Mouse (Mus musculus) kidney, adult 8-10 months (tissue): ENCODE results near the gene Elmo3.

Experiments
- DNase-seq, 2 experiments: peaks; one replicate each; pipeline ENCODE4 v3.0.0; 2022

Elmo3 gene

GRCm38 (mm10) chr8:105330325-105330724, 24.9 kb downstream of the Elmo3 start:
- no peak for DNase-seq

DNA sequence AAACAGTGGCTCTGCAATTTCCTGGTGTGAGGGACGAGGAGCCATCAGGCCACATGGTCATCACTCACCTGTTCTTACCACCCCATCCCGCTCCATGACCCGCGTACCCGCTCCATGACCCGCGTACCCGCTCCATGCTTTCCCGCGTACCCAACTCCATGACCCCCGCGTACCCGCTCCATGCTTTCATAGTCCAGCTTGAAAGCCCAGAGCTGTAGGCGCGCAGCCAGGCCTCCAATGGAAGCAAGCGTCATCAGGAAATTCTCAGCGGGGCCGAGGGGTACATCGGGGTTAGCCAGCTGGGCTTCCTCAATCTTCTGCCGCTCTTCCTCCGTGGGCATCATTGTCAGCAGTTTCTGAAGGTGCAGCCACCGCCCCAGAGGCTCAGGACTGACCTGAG, 26.1 kb downstream of the Elmo3 start:
- DNase-seq = no peak

DNA sequence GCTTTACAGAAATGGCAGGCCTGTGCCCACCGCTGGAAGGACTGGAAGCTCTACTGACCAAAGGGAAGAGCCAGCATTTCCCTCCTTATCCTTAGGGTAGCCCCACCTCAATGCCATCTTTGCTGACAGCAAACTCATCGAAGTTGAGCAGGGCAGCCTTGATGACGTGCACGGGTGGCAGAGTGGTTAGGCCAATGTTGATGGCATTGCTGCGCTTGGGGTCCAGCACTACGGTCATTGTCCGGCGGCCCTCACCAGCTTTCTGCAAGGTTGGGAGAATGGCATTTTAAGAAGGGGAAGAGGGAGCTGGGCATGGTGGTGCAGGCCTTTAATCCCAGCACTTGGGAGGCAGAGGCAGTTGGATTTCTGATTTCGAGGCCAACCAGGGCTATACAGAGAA, 26.5 kb downstream of the Elmo3 start:
- DNase-seq = no peak

GRCm38 (mm10) chr8:105332523-105332922, 27.1 kb downstream of the Elmo3 start:
- DNase-seq = no peak

DNA sequence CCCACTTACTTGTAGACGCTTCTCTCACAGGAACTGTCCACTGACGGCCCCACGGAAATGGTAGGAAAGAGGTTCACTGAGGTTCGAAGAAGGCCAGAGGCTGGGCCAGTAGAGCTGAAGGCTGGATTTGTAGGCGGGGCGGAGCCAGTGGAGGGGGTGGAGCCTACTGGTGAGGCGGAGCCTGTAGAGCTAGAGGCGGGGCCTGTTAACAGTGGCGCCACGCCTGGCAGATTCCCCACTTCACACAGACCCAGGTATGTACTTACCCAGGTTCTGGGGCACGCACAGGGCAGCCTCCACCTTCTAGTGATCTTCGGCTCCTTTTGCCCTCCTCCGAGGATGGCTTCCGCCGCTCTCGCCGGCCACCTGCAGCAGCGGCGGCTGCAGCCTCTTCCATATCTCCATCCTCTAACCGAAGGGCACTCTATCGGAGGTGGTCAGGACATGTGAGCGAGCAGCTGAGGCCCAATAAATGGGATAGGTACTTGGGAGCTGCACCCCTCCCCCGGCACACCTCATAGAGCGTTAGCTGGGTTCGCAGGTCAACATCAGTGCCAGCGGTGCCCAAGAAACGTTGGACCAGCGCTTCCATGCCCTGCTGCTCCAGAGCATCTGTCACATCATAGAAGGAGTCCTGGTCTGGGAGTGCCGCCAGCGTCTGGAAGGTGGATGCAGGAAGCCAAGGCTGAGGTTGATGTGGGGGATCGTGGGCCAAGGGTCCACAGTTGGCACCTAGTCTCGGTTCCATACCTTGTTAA, 31.2 kb downstream of the Elmo3 start:
- no peak for DNase-seq

DNA sequence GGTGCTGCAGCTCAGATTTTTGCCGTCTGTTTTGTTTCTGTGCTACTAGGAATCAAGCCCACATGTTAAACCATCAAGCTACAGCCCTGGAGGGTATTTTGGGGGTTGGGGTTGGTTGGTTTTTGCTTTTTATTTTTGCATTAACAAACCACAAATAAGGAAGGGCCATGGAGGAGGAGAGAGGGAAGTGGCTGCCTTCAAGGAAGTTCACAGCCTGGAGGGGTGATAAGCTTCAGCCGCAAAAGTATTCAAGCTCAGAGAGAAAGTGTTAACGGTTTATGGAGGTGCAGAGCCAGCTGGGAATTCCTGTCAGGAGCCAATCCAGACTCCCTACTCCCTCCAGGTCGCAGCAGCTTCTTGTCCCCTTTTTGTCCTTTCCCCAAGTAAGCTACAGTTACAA, 33.6 kb downstream of the Elmo3 start:
- DNase-seq = no peak

DNA sequence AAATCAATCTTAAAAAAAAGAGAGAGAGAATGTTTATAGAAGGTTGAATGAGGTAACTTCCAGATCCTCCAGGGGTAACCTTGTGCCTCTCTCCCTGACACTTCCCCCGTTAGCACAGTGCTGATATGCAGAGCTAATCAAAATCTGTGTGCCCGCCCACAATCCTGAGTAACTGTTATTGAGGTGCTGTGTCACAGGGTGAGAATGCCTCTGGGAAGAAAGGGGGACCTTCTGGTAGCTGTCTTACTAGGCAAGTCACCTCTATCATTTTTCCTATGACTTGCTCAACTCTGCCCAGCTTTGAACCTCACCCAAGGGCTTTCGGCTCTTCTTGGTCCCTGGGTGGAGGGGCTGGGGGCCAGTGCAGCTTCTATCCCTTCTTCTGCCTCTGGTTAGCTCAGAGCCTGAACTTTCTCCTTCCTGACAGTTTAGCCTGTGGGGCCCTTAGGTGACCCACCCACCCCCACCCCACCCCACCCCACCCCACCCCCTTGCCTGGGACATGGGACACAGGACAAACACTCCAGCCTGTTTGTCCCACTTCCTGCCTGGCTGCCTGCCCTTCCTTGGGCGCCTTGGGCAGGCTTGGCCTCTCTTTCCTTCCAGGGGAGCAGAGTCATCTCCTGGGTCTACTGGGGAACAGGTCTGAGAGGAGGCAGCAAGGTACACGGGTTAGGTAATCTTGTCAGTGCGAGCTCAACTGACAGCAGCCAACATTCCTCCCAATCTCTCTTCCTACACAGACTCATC, 34.7 kb downstream of the Elmo3 start:
- no peak for DNase-seq

- no peak for DNase-seq
These were observed 36.0 kb downstream of the Elmo3 start for GRCm38 (mm10) chr8:105341399-105341798.

- no peak for DNase-seq
These were observed 37.4 kb downstream of the Elmo3 start for GRCm38 (mm10) chr8:105342768-105343167.

- no peak for DNase-seq
These were observed 38.6 kb downstream of the Elmo3 start for GRCm38 (mm10) chr8:105343791-105344574.

DNA sequence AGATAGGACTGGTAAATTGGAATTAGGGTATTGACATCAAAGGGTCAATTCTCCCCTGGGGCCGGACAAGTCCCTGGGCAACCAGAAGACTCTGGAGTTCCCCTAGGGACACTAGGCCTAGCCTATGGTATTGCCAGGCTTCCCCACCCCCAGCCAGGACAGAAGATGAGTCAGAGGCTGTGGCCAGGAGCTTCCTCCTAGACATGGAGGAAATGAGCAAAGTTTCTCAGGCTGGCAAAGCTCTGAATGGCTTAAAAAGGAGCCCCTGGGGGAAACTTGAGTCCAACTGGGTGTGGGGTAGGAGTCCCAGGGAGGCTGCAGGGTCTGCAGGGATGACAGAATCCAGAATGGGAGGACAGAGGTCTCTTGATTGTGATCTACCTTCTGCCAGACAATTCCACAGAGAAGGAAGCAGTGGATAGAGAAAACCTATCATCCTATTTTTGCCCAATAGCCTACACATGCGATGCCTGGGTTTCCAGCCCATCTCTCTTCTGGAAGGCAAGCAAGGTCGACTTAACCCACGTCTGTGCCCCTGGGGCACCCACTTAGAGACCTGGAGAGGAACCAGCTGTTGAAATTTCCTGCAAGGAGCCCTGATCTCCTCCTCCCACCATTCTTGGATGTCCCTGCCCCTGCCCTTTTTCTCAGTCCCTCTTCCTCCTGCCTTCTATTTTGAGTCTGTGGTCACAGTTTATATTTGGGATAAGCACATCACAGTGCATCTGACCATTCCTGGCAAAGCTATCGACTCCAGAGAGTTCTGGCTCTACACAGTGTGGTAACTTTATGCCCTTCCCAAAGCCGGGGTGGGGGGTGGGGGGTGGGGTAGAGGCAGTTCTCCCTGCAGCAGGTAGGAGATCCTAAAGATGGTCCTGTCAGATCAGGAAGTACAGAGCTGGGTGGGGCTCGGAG, 39.9 kb downstream of the Elmo3 start:
- DNase-seq = no peak

DNA sequence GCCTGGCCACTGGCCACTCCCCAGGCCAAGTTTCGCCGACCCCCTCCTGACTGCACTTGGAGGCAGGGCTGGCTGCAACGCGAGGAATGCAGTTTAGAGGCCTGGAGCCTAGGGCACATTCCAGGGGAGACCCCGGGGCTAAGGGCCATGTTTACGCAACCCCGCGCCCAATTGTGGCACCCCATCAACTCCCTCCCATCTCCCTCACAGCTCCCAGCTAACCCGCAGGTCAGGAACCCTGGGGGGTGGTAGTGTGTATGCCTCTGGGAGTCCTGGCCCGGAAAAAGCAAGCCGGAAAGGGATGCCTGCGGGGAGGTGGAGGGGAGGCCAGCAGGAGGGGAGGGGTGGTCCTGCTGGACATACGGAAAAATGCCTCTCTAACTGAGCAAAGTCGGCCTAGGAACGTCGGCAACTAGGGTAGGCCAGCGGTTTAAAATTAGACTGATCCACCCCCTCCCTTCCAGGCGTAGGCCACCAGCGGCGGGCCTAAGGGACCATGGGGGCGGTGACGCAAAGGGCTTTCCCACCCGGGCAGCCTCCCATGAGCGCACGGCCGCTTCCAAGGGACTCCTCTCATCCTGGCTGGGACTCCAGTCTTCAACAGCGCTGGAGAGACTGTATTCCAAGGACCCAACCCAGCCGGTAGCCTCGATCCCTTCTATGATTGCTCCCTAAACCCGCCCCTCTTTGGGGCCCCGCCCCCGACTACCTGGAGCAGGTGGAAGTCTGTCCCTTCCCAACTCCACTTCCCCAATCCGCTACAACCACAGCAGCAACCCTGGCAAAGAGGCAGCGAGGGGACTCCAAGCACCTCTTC, 41.4 kb downstream of the Elmo3 start:
- DNase-seq = peak; percentile 75 to 77

- peak; percentile 96 to 97 for DNase-seq
These were observed 42.2 kb downstream of the Elmo3 start, which contains the start of gene Fhod1 for GRCm38 (mm10) chr8:105347428-105348221. TSS of gene Fhod1 (minus strand) at chr8:105347953.

- DNase-seq = no peak
These were observed 43.2 kb downstream of the Elmo3 start, which contains the start of gene Slc9a5 for GRCm38 (mm10) chr8:105348450-105349095. TSS of gene Slc9a5 (plus strand) at chr8:105348843.

GRCm38 (mm10) chr8:105349096-105349771, 43.8 kb downstream of the Elmo3 start:
- DNase-seq = no peak

DNA sequence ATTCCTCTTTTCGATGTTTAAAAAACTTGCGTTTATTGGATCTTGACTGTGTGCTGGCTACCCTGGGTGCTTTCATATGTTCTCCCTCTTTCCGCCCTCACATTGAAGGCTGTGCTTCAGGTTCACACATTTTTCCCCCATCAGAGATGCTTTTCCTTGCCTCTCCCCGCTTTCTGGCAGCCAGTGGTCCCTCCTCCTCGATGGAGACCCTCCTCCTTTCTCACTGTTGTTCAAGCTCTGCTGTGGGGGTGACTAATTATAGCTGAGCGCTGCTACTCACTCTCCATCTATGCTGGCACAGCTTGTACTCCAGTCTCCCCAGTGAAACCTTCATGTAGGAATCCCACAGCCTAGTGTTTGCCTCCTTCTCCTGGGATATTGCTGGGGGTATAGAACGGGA, 44.8 kb downstream of the Elmo3 start:
- no peak for DNase-seq

DNA sequence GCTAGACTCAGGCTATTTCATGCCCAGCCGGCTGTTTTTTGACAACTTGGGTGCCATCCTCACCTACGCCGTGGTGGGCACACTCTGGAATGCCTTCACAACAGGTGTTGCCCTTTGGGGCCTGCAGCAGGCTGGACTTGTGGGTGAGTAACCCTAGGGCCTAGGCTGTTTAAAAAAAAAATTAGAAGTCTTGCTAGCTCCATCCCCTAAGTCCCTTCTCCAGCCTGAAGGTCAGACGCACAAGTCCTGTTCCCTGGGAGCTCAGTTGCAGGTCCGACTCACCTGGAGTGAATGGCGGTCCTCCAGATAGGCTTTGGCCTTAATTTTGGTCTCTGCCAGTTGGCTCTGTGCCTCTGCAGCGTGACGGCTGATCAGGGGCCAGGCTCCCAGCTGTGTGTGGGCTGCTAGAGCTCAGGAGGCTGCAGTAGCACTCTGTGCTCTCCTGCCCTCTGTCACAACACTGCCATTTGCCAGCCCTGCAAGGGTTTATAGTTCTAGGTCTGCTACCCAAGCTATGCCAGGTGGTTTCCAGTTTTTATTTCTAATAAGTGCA, 48.3 kb downstream of the Elmo3 start:
- DNase-seq = no peak

GRCm38 (mm10) chr8:105354549-105354948, 49.1 kb downstream of the Elmo3 start:
- DNase-seq = no peak
